Mouse (Mus musculus) bone marrow macrophage, adult 2 months (primary cell): ENCODE measurements around the gene Ctrc.

Experiments used
- CTCF ChIP-seq: IDR thresholded peaks from 2 replicates; pipeline ENCODE4 v1.5.1; 2012; ENCODE audit warnings: low read depth, mild to moderate bottlenecking, low read length, moderate library complexity
- POLR2A ChIP-seq: IDR thresholded peaks from 2 replicates; pipeline ENCODE4 v1.6.1; 2012; ENCODE audit warnings: mild to moderate bottlenecking, low read depth, low read length, borderline replicate concordance

- TF ChIP-seq POLR2A (no peak), CTCF (no peak)
These were observed 60.0 kb downstream of the Ctrc start for GRCm38 (mm10) chr4:141786141-141786540.
